Mouse (Mus musculus) spleen, postnatal 14 days (tissue): Measurements from ENCODE around the gene Tbx21.

Source experiments
- DNase-seq, 2 experiments: peaks; one replicate each; pipeline ENCODE4 v3.0.0; 2021 to 2022; ENCODE audit warnings: low spot score in 2 of 2

Tbx21 gene

DNA sequence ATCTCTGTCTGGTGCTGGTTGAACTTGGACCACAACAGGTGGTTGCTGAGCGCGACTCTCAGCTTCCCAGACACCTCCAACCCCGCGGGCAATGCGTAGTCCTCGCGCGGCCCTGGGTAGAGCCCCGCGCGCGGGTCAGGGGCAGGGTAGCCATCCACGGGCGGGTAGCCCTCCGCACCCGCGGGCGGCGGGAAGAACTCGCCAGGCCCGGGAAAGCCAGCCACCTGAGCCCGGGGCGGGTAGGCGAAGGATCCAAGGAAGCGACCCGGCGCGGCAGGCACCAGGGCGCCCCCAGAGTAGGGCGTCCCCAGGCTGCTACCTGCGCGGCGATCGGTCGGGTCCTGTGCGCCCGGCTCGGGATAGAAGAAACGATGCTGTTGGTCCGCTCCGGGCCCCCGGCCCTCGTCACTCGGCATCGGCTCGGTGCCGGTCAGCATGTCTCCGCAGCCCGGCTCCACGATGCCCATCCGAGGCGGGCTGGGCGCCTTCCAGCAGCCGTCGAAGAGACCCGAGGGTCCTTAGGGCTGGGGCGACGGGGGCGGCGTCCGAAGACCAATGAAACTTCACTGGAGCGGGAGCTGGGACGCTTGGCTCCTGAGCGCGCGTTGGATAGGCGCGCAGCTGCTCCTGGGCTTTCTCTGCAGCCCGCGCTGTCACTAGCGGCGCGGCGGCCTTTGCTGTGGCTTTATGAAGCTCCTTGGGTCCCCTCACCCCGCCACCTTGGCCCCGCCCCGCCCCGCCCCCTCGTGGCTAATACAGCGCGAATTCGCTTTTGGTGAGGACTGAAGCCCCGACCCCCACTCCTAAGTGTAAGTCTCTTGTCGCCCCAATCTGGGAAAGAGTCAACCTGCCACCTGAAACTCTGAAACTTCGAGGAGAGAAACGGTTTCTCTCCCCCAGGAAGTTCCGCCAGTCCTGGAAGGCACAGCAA, at the start of gene Tbx21:
Gene Tbx21 (minus strand): TSS at position 661 of the 931 bp plus-strand sequence.
- DNase-seq = no peak

DNA sequence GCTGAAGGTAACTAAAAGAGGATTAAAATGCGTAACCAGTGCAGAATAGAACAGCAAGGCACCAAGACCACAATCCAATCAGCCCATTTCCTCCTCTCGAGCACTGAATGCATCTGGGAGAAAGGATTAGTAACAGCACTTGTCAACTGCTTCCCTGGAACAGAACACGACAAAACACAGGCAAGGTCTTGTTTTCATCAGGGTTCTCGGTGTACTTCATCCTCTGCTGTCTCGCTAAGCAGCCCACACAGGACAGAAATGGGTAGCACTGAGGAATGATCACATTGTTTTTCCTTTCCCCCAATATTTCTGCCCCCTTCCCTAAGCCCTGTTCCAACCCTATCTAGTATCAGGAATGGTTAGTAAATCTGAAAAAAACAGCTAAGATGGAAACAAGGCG, 45.2 kb upstream of the Tbx21 start:
- no peak for DNase-seq

DNA sequence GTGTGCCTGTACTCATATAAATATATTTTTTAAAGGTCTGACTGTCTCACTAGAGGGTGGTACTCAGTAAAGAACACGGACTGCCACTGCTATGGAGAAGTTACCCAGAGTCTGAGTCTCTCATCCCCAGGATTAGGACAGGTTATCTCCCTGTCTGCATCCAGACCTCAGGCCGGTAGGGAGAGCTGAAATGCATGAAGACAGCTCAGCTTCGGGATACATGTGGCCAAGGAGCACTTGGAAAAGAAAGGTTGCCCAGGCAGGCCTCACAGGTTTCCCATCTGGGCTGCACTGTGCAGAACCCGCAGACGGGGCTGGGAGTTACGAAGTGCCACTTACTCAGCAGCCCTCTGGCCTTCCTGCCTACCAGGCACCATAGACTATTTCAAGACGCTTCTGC, 41.9 kb upstream of the Tbx21 start:
- DNase-seq = no peak

DNA sequence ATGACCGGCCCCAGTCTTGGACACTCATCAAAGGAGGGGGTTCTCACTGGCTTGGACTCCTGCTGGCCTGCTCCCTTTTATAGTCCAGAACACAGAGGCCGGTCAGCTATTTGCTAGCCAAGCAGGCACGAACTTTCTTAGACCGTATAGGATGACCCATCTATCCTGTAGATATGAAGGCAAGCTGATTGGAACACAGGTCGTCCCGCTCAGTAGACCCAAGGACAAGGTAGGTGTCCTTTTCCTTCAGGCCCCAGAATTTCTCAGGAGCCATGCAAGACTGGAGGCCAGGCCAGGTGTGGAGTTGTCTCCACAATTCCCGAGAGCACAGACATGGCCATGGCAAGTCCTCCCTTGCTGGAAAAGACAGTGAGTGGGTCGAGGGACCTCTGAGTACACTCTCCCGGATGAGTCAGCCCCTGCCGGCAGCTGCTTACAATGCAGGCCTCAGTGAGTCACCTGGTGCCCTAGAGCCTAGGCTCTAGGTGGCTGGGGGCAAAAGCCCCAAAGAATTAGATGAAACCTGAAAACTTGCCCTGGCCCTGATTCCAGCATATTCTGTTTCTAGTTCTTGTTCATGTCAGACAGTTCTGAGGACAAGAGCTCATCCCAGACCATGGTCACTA, 37.6 kb upstream of the Tbx21 start:
- DNase-seq = no peak

DNA sequence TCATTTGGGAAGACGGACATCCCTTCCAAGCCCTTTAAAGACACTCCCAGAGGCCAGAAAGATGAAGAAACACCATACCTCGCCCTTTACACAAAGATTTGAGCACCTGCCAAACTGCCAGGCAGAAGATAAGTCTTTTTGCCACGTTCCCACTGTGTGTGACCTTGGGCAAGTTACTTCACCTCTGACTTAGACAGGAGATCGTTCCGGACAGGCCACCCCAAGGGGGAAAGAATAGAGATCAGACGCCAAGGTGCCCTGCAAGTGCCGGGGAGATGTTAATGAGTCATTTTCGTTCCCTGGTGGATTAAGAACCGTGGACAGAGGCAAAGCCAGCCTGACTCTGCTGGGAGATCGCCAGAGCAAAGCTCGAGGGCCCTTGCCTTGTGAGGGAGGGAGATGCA, 36.9 kb upstream of the Tbx21 start:
- no peak for DNase-seq

DNA sequence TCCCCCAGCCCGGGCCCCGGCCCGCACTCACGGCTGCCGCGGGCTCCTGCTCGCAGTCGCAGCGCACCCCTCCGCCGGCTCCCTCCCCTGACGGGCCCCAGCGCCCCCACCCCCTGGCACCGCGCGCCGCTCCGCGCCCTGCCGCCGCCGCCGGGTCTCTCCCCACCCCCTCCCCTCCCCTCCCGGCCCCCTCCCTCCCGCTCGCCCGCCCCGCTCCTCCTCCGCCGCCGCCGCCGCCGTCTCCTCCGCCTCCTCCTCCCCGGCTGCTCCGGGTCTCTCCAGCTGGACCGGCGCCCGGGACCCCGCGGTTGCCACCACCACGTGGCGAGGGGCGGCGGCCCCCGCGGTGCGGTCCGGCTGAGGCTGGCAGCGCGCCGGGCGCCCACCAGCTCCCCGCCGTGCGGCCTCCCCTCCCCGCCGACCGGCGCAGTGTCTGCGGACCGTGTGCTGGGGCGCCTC, 36.2 kb upstream of the Tbx21 start, which contains the start of gene Tbkbp1:
Gene Tbkbp1 (minus strand): TSS at position 153 of the 459 bp plus-strand sequence.
- DNase-seq = no peak

DNA sequence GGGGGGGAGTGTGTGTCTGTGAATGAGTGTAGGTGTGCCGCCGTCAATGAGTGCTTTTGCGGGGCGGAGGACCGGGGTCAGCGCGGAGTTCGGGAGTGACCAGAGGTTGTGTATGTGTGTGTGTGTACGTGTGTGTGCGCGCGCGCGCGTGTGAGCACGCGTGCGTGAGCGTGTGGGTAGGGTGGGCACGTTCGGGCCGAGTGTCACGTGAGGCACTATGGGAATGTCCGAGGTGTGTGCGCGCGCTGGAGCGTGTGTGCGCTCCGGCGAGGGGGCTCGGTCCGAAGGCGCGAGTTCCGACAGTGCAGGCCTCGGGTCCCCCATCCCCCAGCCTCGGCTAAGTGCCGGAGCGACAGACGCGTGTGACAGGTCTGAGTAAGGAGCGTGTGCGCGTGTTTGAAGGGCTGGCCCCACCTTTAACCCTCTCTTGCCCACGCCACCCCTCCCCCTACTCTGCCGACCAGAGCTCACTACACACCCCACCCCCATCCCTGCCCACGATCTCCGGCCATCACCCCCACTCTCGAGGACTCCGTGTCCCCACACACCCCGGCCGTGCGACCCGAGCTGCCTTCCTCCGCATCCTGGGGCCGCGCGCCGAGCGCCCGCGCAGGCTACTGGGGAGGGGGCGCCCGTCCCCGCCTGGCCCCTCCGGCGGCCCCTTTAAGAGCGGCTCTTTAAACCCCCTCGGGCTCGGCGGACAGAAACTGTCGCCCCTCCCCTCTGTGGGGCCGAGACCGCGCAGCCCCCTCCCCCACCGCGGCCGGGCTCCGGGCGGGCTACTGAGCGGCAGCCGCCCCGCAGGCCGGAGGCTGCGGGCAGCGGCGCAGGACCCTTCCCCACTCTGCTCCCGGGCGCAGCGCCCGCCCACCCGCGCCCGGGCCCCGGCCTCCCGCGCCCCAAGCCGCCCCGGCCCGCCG, 35.5 kb upstream of the Tbx21 start:
- no peak for DNase-seq

DNA sequence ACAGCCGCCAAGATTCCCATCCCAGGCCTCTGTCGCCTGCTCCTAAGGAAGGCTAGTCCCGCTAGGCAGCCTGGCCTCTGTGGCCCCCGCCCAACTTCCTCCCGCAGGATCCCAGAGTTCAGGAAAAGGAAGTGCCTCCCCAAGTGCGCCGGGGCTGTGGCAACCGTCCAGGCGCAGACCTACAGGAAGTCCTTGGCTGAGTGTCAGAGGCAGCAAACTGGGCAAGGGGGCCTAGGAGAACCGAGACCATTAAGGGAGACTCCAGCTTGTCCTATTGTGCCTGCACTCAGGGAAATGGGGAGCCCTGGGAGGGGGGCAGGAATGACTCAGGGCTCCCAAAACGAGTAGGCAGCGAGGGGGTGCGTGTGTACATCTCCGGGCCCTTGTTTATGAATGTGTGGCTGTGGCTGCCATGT, 34.9 kb upstream of the Tbx21 start:
- DNase-seq = no peak

DNA sequence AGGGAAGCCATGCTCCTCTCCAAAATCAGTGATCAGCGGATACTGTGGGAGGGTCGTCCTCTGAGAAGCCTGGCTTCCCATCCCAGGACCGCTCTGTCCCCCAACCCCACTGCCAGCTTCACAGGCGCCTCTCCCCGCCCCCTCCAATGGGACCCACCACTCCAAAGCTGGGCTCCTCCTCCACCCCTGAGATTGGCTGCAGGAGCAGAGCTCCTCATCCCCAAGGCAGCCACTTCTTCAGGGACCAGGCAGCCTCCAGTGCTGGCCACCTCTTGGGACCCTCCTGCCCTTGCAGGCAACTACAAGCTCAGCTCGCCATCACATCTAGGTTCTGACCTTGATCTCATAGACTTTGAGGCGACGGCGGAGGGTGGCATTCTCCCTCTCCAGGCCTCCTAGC, 33.9 kb upstream of the Tbx21 start:
- no peak for DNase-seq

DNA sequence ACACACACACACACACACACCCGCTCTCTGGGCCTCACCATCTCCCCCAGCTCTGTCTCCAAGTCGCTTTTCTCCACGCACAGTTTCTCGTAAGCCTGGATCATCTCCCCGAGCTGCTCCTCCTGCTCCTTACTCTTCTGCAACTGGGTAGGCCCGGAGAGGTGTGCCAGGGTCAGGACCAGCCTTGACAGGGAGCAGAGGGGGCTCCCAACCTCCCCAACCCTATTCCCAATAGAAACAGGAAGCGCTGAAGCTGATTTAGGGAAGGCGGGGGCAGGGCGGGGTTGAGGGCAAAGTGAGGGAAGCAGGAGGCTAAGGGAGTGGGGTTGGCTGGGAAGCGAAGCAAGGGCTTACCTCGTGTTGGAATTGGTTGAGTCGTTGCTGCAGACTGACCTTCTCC, 33.5 kb upstream of the Tbx21 start:
- no peak for DNase-seq

DNA sequence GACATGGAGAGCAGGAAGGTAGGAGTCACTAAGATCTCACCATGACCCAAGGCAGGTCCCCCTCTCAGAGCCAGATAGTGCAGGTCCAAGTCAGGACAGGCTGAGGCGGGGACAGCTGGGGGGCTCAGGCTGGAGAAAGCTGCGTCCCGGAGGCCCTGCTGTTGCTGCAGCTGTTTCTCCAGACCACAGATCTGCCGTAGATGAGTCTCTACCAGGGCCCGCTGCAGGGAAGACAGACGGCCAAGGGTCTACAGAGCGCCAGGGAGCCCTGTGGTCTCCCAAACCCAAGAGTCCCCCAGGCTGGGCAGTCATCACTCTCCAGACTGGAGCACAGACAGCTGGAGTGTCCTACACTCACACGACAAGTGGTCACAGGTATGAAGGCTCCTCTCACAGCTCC, 32.2 kb upstream of the Tbx21 start:
- DNase-seq = no peak

DNA sequence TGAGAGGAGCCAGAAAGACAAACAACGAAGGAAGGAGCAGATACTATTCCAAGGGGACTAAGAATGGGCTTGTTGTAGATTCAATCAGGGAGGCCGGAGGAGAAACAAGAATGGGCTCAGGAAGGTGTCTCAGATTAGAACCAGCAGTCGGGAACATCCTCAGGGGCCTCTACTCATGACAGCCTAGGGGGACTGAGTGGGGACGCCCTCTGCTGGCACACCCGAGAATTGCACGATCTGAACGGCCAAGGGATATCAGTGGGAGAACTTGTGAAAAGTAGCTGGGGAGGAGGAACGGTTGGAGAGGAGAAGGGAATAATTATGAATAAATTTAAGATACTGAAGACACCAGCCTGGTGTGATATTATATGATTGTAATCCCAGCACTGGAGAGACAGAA, 31.6 kb upstream of the Tbx21 start:
- peak; percentile 48 to 69 for DNase-seq

DNA sequence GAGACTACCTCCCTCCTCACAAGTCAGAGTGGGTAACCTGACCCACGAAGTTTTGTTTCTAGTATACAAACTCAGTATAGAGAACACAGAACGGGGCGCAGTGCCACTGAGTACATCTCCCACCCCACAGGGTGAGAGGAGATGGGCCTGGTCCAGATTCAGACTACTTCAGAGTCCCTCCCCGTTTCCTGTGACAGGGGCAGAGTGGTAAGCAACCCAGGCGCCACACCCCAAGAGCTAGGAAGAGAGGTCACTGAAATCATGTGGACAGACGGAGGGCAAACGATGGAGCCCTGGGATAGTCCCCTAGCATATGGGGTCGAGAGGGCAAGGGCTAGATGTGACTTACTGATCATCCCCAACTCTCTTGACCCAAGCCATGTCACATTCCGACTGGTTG, 30.8 kb upstream of the Tbx21 start:
- DNase-seq = no peak

DNA sequence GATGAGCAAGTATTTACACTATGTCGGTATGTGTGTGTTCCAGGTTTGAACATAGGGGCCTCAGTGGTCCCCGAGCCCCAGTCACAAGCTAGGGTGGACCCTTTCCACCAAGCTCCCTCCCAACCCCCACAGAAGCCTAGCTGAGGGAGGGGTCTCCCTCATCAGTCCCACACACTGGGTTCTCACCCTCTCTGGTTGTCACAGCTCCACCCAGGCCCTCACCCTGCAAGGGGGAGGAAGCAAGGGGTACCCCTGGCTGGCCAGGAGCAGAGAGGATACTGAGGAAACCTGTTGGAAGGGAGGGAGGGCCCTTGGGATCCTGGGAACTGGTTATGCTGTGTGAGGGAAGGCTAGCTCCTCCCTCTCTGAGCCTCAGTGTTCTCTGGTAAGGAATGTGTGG, 30.2 kb upstream of the Tbx21 start:
- no peak for DNase-seq

DNA sequence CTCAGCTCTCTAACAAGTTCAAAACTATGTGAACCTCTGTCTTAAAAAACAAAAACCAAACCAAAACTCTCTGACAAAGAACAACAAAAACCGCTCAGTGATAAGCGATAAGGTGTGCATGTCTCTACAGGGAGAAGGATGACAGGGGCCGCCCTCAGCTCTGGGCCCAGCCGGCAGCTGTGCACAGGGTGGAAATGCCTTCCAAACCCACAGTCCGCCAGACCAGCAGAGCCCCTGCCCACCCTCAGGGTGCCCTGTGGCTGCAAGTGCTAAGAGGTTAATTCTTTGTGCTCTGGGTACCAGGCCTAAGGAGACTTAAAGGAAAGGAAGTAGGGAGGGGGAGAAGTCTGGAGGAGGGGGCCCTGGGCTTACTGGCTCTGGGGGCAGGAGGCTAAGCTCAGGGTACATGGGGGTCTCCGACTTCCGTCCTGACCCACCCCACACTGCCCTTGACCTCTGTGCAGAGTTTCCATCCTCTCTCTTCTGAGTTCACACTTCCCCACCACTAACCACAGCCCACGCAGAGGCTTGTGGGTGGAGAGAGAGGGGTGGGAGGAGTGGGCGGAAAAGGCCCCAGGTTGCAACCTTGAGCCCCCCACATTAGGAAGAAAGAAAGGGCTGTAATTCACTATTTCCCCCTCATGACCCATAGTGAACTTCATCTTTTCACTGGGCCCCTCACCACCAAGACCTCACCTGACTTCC, 28.2 kb upstream of the Tbx21 start:
- no peak for DNase-seq

DNA sequence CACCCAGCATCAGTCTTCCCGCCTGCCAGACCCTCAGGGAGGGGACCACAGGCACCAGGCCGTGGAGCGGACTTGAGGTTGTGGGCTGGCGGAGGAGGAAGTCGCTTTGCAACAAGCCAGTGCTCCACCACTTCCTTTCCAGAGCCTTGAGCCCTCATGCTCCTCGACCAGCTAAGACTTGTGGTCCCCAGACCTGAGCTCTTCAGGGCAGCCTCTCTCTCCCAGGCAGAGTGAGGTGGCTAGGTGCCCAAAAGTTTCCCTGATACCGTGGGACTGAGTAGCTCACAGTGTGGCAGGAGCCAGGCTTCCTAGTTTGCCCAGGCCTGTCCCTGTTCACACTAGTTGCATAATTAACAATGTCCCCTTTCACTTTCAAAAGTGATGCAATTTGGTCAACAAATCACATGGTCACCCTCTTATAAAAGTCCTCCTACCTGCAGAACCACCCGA, 27.1 kb upstream of the Tbx21 start:
- DNase-seq = peak; percentile 33 to 43

DNA sequence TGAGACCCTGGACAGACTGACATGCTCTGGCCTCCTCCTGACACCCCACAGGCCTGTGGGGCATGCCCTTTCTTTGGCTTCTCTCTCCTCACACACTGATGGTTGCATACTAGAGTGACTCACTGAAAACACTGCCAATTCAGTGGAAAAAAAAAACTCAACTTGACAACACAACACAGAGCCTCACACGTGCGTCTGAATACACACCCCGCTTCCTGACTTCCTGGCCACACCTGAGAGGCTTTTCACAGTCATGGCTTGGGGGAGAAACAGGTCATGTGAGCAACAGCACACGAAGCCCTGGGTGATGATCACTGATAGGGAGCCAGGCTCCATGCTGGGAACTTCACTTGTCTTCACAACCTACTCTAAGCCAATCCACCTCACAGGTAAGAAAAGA, 25.7 kb upstream of the Tbx21 start:
- no peak for DNase-seq

DNA sequence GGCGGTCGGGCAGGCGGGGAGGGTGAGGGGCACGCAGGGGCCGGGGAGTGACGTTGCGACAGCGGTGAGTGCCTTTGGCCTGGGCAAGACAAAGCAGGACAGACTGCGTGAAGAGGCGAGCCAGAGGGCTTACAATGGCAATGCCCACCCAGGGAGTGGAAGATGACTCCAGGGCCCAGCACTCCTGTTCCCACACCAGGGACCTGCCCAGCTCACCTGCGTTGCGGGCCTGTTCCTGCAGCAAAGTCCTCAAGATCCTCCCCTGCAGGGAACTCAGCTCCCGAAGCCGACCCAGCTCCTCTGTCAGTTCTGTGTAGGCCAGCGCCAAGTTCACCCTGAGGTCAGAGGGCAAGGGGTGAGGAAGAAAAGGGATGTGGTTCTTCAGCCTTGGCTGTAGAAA, 24.1 kb upstream of the Tbx21 start:
- DNase-seq = no peak

DNA sequence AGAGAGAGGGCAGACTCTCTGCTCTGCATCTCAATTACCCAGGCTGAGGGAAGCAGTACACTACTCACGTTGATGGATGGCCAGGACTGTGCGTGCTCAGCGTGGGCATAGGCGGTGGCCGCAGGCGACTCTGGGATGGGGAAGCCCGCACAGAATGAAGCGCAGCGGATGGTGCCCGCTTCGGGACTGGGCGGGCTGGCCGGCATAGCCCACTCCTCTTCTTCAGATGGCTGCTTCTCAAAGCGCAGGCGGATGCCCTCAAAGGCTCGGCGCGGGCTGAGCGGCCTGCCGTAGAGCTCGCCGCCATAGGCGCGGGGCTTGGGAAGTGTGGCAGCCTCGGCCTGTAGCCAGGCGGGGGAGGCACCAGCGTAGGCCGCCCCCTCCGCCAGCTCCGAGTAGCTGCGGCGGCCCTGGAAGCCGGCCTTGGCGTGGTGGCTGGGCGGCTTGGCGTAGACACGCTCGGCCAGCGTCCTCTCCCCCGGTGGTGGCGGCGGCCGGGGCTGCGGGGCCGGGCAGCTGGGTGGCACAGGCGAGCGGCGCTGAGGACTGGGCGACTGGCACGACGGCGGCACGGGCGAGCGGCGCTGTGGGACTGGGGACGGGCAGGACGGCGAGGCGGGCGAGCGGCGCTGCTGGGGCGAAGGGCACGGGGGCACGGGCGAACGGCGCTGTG, 23.6 kb upstream of the Tbx21 start:
- no peak for DNase-seq

DNA sequence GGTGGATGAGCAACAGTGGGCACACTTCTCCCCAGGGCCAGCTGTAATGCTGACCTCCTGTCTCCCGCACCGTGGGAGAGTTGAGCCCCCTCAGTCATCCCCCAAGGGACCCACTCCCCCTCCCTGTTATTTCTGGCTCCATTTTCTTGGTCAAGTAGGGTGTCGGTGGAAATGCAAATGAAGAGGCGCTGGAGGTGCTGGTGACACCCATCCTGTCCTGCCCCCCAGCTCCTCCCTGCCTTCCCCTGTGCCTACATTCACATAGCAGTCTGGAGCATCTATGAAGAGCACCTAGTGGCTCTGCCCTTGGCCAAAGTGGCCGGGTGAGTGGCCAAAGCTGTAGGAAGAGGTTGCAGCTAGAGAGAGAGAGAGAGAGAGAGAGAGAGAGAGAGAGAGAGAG, 18.1 kb upstream of the Tbx21 start:
- no peak for DNase-seq

DNA sequence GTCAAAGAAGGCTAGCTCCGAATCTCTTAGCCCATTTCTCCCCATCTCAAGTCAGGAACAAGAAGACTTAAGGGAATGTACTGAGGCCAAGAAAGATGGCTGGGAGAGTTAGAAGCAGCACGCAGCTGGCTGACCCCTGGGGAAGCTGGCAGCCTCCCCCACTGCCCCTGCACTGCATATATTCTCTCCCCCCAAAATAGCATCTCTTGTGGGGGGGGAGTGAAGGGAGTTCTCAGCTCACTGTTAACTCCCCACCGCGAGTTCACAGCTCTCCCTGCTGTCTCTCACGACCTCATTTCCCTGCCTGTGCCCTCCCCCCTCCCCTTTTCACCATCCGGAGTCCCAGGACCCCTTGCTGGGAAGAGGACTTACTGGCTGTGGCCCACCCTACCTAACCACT, 17.1 kb upstream of the Tbx21 start:
- DNase-seq = no peak
